Mouse (Mus musculus): ENCODE data around the gene Padi3. TPM values are rescaled to one million over a fixed set of nuclear protein-coding genes. Genes with fewer than 3 reads are reported as not detected.

Padi3 gene
- total RNA-seq, 2 experiments from 2014 or later, result 0.15 to 0.18 TPM

DNA sequence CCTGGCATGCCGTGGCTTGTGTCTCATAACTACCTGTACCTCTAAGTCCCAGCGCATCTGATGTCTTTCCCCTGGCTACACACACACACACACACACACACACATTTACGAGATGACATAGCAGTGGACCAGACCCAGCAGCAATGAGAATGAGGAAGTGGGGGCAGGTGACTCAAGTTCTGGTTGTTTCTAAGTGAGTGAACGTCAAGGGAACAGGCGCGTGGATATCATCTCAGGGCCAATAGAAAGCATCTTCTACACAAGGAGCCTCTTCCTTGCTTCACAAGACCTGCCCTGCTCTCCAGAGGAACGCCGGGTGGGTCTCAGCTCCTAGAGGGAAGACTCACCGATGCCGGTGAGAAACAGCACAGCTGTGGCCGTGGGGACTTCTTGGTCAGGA is 69.8 kb downstream of the Padi3 start:
- DNase-seq (ENCODE audit: low spot score in 2 of 2), result no peak

Other genes starting within 250 kb of the Padi3 start
- gene Arhgef10l, start 144.6 kb downstream of the Padi3 start, total RNA-seq (2021), result 10 to 100 TPM; 53.6 to 54.6 TPM
- 10 to 100 TPM; 43.3 to 44.1 TPM for gene Rcc2, start 110.1 kb downstream of the Padi3 start, total RNA-seq (2021)
- gene Padi6, start 68.0 kb downstream of the Padi3 start, total RNA-seq (2021), result under 1 TPM in 1 of 2 experiments, not detected in 1; 0.10 TPM
- under 1 TPM; 0.29 to 0.52 TPM for gene Padi4, start 36.4 kb downstream of the Padi3 start, total RNA-seq (2021)
- gene Padi1, start 35.1 kb upstream of the Padi3 start, total RNA-seq (2021), result not detected
- gene Padi2, start 95.7 kb upstream of the Padi3 start, total RNA-seq (2021), result 10 to 100 TPM; 73.9 to 78.5 TPM
- 100 to 1,000 TPM; 295 to 300 TPM for gene Sdhb, start 150.6 kb upstream of the Padi3 start, total RNA-seq (2021)
- gene Atp13a2, start 176.2 kb upstream of the Padi3 start, total RNA-seq (2021), result 10 to 100 TPM; 28.4 to 28.6 TPM
- 100 to 1,000 TPM; 175 to 183 TPM for gene Mfap2, start 199.8 kb upstream of the Padi3 start, total RNA-seq (2021)
- gene Crocc, start 249.9 kb upstream of the Padi3 start, total RNA-seq (2021), result 10 to 100 TPM; 10.4 to 11.6 TPM

All from gastrocnemius, postnatal 4 days (tissue).